Mouse (Mus musculus): ENCODE data around the gene Ntsr1.

Gene Ntsr1

DNA sequence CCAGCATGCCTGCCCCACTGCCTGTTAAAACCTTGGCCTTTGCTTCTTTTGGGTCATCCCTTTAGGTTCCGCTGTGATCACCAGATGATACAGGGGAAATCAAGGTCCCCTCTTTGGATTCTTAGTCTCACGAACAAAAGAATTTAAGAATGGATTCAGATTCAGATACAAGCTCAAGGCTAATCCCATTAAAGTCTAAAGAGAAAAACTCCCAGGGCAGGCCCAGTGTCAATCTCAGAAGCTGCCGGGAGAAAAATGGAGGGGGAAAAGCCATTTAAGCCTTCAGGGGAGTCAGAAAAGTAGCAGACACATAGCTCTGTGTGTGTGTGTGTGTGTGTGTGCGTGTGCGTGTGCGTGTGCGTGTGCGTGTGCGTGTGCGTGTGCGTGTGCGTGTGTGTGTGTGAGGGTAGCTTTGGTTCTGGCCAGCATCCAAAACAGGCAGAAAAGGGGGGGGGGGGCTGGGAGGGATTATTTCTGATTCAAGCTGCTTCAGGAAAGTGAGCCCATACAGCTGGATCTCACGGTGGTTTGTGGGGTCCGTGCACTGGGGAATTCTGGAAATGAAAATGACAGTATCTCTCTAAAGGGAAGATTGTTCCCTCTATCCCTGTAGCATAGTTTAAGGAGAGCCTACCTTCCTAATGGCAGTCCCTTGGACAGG is 8.8 kb downstream of the Ntsr1 start:
- no peak for DNase-seq (ENCODE audit: low spot score)

DNA sequence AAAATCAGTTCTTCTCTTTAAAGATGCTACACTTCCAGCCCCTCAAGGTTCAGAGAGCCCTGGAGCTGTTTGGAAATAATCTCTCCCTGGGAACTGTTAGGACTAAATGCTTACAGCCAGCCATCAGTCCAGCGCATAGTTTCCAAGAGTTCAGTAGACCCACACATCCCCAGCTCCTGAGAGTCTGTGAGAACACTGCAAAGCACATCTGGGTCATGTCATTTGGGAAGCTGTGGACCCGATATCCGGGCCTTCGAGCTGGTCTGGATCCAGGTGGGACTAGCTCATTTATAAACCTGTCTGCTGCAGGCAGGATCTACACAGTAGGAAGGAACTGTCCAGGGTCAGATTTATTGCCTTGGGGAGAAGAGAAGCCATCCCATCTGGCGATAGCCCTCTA is 11.1 kb downstream of the Ntsr1 start:
- no peak for DNase-seq (ENCODE audit: low spot score)

DNA sequence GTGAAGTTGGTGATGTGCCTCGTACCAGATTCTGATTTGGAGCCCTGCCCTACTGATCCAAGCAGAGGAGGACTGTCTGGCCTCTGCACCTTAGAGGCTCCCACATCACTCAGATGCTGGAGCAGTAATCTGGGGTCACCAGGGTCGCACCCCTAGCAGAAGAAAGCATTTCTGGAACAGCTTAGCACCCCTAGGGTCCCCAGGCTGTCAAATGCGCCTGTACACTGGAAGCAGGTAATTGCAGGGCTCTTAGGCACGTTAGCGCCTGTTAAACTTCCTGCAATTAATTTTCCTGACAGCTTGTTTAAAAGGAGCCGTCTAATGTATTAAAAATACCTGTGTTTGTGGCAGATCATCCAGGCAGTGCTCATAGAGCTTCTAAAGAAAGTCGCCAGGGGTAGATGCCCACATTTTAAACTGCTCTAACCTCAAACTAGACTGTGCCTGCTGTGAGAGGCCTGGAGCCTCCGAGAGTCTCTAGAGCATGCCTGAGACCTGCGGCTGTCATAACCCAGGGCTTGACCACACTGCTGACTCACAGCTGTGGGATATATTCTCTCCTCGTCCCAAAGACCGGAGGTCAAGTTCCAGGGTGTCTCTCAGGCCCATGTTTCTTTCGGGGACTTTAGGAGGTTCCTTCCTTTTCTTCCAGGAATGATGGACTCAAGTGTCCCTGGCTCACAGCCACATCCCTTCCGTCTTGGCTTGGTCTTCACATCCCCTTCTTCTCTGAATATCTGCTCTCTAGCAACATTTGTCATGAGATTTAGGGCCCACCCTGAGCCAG is 12.3 kb downstream of the Ntsr1 start:
- no peak for DNase-seq (ENCODE audit: low spot score)

DNA sequence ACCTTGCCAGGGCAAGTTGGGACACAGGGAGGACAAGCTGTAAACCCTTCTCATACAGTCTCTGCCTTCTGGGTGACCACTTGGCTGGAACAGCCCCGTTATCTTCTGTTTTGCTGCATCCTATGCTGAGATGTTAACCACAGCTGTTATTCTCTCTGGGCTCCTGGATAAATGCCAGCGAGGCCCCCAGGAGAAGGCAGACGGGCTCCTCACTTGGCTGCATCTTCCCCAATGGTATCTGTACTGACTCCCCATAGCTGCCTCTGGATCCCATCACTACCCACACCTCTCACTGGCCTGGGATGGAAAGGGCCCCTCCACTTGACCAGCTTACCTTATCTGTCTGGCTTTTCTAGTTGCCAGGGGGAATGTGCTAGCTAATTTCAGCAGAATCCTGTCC is 13.2 kb downstream of the Ntsr1 start:
- peak; percentile 50 for DNase-seq (ENCODE audit: low spot score)

DNA sequence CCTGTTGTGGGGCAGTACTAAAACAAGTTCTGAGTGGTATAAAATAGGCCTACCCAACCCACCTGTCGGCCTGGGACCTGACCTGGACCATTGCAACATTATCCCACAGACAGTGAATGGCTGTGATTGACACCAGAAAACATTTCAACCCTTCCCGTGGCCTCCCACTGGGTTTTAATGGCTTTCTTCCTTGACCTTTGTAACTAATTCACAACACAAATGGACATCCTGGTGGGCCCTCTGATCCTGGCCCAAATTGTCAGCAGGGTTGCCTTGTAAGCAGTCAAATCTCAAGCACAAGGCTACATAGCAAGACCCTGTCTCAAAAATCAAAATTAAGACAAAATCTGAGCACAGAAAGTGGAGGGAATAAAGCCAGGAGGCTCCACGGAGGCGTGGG is 14.1 kb downstream of the Ntsr1 start:
- no peak for DNase-seq (ENCODE audit: low spot score)

DNA sequence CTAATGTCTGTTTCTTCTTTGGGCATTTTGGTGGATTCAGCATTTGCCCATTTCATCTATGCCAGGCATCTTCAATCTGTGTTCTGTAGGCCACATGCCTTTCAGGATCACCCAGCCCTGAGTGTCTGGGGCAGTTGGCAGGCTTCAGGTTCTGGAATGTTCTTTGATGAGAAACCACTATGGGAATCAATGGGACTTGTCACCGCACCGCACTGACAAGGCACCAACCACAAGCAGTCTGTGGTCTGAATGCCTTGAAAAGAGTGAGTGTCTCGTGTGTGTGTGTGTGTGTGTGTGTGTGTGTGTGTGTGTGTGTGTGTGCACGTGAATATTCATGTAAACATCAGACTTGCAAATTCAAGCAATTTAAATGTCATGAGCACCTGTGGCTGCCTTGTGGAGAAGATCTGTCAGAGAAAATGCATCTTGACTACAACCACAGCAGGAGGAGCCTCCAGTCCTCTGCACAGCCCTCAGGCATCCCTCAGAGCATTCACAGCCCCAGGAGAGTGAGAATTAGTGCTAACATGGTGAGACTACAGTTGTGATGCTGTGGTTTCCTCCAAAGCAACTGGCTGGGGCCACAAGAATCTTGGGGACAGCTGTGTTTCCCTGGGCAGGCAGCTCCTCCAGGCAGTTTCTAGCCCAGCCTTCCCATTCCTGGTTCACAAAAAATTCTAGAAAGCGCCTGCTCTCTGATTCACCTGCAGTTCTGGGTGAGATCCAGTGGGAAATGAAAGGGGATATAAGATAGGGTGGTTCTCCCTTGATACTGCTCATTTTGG is 21.9 kb downstream of the Ntsr1 start:
- no peak for DNase-seq (ENCODE audit: low spot score)

DNA sequence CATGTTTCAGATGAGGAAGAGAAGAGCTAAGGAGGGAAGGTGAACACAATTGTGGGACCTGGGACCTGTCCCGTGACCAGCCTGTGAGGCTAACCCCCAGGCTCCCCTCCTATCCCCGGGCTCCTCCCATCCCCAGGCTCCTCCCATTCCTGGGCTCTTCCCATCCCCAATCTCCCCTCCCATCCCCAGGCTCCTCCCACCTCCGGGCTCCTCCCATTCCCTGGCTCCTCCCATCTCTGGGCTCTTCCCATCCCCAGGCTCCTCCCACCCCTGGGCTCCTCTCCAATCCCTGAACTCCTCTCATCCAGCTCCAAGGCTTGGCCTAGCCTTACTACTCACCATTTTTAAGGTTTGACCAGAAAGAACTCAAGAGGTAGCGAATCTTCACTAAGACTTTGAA is 23.0 kb downstream of the Ntsr1 start:
- peak; percentile 67 for DNase-seq (ENCODE audit: low spot score)

DNA sequence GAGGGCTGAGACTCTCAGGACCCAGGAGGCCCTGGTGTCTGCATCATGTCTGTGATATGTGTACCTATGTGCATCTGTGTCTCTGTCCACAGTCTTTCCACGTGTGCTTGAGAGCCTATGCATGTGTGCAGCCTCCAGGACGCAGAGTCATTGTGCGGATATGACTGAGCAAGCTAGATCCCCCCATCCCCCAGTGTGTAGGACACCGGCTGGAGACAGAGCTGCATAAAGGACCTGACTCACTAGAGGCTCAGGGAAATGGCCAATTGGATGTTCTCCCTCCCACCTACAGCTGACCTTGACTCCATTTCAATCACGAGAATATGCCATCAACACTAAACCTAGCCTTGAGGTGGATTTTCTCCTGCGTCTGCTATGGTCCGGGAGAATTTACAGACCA is 27.7 kb downstream of the Ntsr1 start:
- DNase-seq (ENCODE audit: low spot score), result no peak

DNA sequence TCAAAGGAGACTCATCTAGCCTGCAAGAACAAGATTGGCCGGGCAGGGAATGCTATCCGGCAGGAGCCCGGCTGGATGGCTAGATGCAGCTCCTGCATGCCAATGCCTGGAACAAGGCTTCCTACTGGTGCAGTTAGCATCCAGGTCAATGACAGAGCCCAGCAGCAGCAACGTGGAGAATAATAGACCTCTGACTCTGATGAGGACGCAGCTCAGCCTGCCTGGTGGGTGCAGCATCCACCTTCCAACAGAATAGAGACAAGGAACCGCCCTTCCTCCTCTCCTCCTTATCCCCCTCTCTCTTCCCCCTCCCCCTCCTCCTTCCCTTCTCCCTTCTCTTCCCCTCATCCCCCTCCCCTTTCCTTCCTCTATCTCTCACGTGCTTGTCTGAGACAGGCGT is 28.1 kb downstream of the Ntsr1 start:
- no peak for DNase-seq (ENCODE audit: low spot score)

DNA sequence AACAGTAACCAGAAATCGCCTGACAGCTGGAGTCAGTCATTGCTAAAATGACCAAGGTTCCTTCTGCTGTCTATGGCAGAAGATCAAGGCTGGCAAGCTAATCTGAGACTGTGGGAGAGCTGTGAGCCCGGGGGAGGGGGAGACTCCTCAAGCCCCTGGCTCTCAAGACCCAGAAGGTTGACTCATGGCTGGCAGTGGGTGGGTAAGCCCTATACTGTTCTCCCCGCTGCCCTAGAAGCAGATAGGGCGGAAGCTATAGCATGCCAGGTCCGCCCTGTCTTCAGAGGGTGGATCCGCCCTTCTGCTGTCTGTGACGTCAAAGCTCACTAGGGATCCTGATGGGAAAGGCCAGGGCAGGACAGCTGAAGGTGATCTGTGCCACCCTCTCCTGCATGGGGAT is 30.4 kb downstream of the Ntsr1 start:
- no peak for DNase-seq (ENCODE audit: low spot score)

DNA sequence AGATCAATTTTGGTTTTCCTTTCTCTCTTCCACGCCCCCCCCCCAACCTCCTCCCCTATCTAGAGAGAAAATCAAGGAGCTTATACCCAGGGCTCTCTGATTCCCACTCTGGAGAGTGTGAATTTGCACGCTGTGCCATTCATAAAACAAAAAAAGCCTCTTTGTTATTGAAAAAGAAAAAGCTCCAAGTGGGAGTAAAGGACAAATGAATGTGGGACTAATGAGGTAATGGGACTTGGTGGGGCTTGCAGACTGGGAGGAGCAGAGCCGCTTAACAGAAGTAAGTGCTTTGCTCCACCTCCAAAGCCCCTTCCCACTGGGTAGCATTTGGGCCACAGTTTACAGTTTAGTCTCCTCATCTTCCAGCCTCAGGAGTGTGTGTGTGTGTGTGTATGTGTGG is 30.8 kb downstream of the Ntsr1 start:
- DNase-seq (ENCODE audit: low spot score), result no peak

DNA sequence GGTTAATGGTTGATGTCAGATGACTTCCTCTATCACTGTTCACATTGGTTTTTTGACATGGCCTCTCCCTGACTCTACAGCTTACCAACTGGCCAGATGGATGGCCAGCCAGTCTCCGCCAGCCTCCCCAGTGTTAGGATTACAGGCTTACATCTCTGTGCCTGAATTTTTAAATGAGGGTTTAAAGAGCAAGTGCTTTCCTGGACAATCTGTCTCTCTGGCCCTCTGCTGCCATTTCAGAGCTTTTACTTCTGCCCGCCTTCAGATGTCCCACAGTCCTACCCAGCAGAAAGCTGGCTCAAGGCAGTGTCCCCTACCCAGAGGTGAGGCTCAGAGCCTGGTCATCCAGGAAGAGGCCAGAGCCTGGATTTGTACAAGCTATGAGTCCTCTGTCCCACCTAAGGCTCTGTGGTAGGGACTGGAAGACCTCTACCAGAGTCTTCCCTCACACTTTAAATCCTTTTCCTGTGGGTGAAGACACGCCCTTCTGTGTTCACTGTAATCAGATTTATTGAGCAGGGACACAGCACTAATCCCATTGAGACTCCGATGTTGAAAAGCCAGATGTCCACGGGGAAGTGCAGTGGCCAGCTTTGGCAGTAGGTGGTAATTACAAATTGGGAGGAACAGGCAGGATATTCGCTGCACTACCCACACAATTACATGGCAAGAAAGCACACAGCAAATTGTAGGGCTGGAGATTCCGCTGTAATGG is 32.1 kb downstream of the Ntsr1 start:
- no peak for DNase-seq (ENCODE audit: low spot score)

DNA sequence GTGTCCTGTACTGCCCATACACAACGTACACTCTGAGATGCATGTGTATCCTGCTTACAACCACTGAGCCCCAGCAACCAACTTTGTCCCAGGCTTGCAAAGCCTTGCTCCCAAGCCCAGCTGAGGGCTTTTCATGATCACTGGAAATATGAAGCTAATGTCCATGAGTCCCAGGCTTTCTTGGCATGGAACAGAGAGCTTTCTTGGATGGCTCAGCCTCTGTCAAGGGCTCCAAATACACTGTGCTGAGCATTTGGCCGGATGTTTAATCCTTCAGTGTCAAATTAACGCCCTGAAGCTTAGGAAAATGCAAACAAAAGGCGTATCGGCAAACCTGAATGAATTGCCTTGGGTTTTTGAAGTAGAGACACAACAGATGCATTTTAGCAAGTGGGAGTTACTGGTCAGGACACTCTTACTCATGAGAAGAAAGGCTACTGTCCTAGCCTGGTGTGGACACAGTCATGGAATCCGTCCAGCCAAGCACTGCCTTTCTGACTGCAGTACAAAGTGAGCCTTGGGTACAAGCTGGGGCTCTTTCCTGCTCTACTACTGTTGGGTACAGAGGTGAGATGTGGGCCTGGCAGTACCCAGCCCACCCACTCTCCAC is 32.7 kb downstream of the Ntsr1 start:
- DNase-seq (ENCODE audit: low spot score), result no peak

DNA sequence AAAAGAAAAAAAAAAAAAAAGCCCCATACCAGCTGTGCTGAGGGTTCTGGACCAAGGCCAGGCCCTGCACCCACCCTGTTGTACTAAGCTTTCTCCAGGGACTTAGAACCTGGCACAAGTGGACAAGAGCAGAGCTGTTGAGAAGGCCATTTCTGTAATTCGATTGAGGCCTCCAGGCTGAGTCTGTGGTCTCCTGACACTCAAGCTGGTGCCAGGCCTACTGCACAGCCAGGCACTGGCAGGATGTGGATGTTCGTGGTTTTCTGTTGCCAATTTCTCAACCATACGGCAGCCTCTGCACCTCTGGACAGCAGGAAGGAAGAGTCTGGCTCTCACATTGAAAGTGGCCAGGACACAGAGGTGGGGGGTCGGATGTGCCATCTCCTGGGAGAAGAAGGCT is 33.5 kb downstream of the Ntsr1 start:
- DNase-seq (ENCODE audit: low spot score), result no peak

DNA sequence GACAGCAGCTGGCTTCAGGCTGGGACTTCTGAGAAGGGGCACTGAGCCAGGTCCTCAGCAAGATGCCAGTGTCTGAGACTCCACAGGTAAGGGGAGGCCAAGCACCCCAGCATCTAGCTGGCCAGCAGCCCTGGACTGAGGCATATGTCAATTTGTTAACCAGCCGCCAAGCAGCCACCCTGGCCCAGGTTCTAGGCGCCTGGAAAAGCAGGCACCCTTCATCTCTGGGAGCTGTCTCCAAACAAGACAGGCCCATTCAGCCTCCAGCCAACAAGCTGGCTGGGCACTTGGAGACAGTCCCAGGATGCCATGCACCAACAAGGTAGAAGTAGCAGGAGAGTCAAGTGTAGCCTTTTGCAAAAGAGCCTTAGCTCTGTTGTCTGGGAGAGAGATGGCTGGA is 43.9 kb downstream of the Ntsr1 start:
- DNase-seq (ENCODE audit: low spot score), result no peak

DNA sequence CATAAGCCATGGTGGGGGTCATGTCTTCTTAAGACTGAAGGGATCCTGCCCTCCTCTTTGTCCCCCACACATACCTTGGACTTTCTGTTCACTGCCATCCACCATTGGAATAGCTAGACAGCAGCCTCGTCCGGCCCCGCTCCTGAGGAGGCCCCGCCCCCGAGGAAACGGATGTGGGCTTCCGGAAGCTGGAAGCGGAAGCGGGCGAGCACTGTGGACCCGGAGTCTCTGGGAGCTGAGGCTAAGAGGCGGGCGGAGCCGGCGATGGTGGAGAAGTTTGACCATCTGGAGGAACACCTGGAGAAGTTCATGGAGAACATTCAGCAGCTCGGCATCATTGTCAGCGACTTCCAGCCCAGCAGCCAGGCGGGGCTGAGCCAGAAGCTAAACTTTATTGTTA is 45.3 kb downstream of the Ntsr1 start:
- DNase-seq (ENCODE audit: low spot score), result no peak

DNA sequence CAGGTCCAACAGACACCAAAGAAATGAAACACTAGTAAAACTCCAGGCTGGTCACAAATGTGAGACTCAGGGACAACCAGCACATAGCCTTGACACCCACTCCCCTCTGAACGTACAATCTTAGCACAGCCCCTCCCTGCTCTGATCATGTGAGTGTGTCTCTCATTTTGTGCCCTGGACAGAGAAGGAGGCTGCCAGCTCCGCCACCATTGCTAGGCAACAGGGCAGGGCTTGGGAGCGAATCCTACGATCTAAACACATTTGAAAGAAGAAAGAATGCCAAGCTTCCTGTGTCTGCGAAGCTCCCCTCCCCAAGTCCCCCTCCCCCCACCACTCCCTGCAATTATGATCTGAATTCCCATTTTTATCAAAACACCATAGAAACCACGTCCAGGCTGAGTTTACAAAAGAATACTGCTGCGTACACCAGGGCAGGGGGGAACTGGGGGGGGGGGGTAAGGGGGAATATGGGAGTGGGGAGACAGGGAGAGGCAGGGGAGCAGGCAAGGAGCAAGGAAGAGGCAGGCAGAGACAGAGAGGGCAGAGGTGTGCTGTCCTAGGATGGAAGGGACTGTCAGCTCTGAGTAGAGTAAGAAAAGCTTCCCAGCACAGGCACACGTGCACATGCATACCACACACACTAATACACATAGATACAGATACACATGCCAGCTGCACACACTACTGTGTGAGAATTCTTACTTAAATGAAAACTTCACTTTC is 47.8 kb downstream of the Ntsr1 start:
- no peak for DNase-seq (ENCODE audit: low spot score)

DNA sequence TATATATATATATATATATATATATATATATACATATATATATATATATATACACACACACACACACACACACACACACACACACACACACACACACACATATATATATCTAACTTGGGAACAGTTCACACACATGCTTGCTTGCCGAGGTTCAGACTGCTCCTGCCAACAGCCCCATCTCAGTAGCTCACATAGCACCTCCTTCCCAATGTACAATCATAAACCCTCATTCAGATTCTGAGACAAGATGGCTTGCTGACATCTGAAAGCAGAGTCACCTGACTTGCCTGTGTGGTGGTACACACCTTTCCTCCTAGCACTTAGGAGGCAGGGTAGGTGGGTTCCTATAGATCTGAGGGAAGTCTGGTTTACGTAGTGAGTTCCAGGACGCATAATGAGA is 52.6 kb downstream of the Ntsr1 start:
- no peak for DNase-seq (ENCODE audit: low spot score)

DNA sequence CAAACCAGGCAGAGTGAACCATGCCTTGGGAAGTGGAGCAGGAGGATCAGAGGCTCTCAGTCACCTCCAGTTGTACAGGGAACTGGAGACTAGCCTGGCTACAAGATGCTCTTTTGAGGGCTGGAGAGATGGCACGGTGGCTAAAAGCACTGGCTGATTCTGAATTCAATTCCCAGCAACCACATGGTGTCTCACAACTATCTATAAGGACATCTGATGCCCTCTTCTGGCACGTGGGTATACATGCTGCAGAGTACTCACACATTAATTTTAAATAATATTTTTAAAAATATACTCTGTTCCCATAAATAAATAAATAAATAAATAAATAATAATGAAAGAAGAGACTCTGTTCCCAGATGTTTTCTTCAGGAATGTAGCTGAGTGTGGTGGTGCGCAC is 55.4 kb downstream of the Ntsr1 start:
- no peak for DNase-seq (ENCODE audit: low spot score)

DNA sequence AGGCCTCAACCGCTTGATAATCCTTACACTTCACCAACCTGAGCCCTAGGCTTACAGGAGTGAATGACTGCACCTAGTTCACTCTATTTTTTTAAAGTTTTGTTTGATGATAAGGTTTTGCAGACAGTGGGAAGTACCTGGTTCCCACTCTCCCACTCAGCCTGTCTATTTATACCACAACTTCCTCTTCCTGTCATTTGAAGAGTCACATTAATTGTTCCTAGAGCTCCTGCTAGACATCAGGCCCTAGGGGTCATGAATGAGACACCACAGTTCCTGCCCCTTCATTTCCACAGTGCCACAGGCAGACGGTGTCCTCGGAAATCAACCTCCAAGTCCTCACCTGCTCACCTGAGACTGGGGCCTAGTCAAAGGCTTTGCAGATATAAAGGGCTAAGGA is 56.7 kb downstream of the Ntsr1 start:
- no peak for DNase-seq (ENCODE audit: low spot score)

DNA sequence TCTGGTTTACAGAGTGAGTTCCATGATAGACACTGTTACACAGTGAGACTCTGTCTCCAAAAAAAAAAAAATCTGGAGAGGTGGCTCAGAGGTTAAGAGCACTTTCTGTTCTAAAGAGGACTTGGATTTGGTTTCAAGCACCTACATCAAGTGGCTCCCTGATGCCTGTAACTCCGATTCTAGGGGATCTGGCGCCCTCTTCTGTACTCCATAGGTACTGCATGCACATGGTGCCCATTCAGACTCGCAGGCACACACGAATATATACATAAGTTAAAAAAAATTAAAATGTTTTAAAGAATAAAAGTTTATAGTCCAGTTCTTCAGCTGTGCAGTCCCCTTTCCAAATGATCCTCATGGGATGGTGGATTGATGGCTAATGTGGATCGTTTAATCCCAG is 60.5 kb downstream of the Ntsr1 start:
- peak; percentile 65 for DNase-seq (ENCODE audit: low spot score)
